Mouse (Mus musculus) hindbrain, embryonic 10.5 days (tissue): ENCODE measurements at regions not wholly inside any gene's neighbourhood (a gene's known extent, or its start where the extent isn't known, plus 50 kb on each side); places are given as distances from the start of the nearest gene placed in this dataset.

Experiments
- DNase-seq: peaks from one replicate; pipeline ENCODE4 v3.0.0-alpha.2; 2017; ENCODE audit warnings: low spot score
- H3K27ac ChIP-seq: fragments of 300-500 bp; sonication (generic); 2 replicates; pipeline ENCODE4 v1.5.1; 2016; ENCODE audit warnings: mild to moderate bottlenecking, moderate library complexity
- H3K27me3 ChIP-seq: fragments of 300-500 bp; sonication (generic); 2 replicates; pipeline ENCODE4 v1.6.1; 2016; ENCODE audit warnings: mild to moderate bottlenecking; ENCODE audit not compliant: poor library complexity, insufficient read depth, severe bottlenecking
- H3K36me3 ChIP-seq: fragments of 300-500 bp; sonication (generic); 2 replicates; pipeline ENCODE4 v1.6.1; 2016; ENCODE audit warnings: mild to moderate bottlenecking, moderate library complexity
- H3K4me1 ChIP-seq: fragments of 300-500 bp; sonication (generic); replicated peaks from 2 replicates; pipeline ENCODE4 v1.6.1; 2016; ENCODE audit warnings: mild to moderate bottlenecking
- H3K4me3 ChIP-seq: fragments of 300-500 bp; sonication (generic); 2 replicates; pipeline ENCODE4 v1.5.1; 2016; ENCODE audit warnings: mild to moderate bottlenecking, moderate library complexity
- H3K9me3 ChIP-seq: fragments of 300-500 bp; sonication (generic); 2 replicates; pipeline ENCODE4 v1.6.1; 2016; ENCODE audit warnings: mild to moderate bottlenecking, moderate library complexity
- WGBS: fragments of 180-500 bp; shearing (Covaris S2); methylation state at CpG from one replicate; pipeline ENCODE4 v1.1.7; 2016; 5-methylcytosine and 5-hydroxymethylcytosine counted together

DNA sequence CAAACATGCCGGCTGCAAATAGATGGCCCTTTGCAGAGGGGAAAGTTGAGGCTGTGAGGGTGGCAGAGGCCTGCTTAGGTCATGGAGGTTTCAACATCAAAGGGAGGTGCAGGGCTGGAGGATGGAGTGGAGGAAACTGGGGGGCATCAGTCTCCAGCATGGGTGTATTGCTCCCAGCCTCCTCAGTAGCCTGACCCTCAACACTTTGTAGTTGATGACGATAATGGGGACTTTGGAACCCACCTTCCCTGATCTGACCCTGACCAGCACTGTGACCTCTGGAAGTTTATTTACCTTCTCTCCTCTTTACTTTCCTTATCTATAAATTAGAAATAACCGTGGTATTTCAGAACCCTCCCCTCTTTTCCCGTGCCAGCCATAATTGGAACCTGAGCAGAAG is 56.2 kb downstream of the Gm26897 start:
- Histone ChIP-seq H3K9me3 (no peaks in the 10 kb centered on the region), H3K27ac (no peak overlapping the region), H3K36me3 (no peaks in the 10 kb centered on the region), H3K4me1 (peaks cover 36% of the 10 kb centered on the region), H3K4me3 (no peak overlapping the region), H3K27me3 (peaks cover 10% of the 10 kb centered on the region; the same call in 1 of the 2 replicates)
- no peak for DNase-seq
- WGBS, result 56% methylated on average over 4 of the region's 4 CpGs

DNA sequence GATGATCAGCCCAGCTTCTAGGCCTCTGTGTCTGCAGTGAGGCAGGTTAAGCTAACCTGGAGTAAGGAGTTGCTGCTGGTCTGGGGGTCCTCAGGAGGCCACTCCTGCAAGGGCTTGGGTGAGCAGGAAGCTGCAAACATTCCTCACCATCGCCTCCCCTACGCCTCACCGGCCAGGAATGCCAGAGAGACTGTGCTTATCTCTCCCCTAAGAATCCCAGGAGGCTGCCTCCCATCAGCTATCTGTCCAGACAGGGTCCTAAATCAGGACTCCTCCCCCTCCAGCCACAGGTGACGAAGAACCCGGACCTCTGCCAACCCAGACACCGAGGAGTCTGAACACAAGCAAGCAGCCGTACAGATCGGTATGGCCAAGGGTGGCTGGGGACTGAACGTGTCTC is 56.8 kb downstream of the Gm26897 start:
- peaks cover 10% of the 10 kb centered on the region; the same call in 1 of the 2 replicates for H3K27me3 ChIP-seq
- peaks cover 41% of the 10 kb centered on the region for H3K4me1 ChIP-seq
- H3K9me3 ChIP-seq, result no peaks in the 10 kb centered on the region
- no peaks in the 10 kb centered on the region for H3K36me3 ChIP-seq
- H3K4me3 ChIP-seq, result no peak overlapping the region
- peak overlapping the region; percentile 73 for H3K27ac ChIP-seq
- 71% methylated on average over 9 of the region's 9 CpGs for WGBS
- no peak for DNase-seq

DNA sequence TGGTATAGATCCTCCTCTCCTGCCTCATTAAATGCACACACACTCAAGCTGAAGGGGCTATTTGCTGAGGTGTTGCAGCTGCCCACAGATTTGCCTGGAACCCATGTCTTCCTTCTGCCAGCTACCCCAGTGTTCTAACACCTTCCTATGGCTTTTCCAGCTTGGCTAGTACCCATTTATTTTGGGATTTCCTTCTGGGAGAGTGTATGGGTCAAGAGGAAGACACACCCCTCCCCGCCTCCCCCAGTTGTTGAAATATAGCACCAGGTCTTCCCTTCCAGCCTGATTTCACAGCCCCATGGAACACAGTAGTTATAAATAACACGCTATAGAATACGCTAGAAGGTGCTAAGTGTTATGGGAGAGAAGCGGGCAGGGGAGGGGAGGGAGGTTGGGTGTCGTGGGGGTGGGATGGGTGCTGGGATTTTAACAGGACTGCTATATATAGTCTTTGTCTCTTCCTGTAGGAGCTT is 57.4 kb downstream of the Gm26897 start:
- no peak for DNase-seq
- H3K27me3 ChIP-seq, result peaks cover 10% of the 10 kb centered on the region; the same call in 1 of the 2 replicates
- 86% methylated on average over 5 of the region's 5 CpGs for WGBS
- no peaks in the 10 kb centered on the region for H3K36me3 ChIP-seq
- H3K9me3 ChIP-seq, result no peaks in the 10 kb centered on the region
- no peak overlapping the region for H3K4me3 ChIP-seq
- H3K27ac ChIP-seq, result 0 out of 2 replicates have a peak overlapping the region, but pooled peaks have one; percentile 73
- peaks cover 47% of the 10 kb centered on the region for H3K4me1 ChIP-seq

DNA sequence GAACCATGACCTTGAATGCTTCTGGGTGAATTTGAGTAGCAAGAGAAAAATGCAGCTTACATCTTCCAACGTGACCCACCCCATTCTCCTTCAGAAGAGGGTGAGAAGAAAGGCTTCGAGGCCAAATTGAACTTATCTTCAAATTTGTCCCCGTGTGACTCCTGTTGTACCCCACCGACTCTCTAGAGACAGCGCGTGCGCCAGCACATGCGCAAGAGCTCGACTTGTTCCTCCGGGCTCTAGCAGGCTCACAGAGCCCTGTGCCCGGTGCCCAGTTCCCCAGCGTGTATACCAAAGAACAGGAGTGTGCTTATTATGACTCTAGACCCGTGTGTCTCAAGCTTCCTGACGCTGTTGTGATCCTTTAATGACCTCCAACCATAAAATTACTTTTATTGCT is 59.0 kb downstream of the Gm26897 start:
- Histone ChIP-seq H3K4me1 (peaks cover 55% of the 10 kb centered on the region), H3K27me3 (peaks cover 14% of the 10 kb centered on the region; the same call in 1 of the 2 replicates), H3K36me3 (no peaks in the 10 kb centered on the region), H3K9me3 (no peaks in the 10 kb centered on the region), H3K27ac (no peak overlapping the region), H3K4me3 (no peak overlapping the region)
- WGBS, result 90% methylated on average over 14 of the region's 14 CpGs
- no peak for DNase-seq

DNA sequence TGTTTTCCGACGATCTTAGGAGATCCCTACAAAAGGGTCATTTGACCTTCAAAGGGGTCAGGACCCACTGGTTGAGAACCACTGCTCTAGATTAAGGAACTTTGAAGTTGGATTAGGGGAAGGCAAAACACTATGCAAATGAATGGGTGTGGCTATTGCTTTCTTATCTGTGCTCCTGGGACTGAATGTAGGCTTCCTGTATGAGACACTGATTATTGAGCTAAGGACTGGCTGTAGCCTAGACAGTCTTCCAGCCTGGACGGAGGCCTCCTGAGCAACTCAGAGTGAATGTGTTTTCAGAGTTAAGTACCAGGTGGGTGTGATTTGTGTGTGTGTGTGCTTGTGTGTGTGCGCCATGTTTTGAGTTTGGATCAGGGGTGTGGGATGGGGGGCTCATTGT is 59.5 kb downstream of the Gm26897 start:
- peaks cover 14% of the 10 kb centered on the region; the same call in 1 of the 2 replicates for H3K27me3 ChIP-seq
- H3K36me3 ChIP-seq, result no peaks in the 10 kb centered on the region
- peaks cover 55% of the 10 kb centered on the region for H3K4me1 ChIP-seq
- no peak for DNase-seq
- WGBS, result 86% methylated on average over 4 of the region's 4 CpGs
- no peak overlapping the region for H3K27ac ChIP-seq
- no peaks in the 10 kb centered on the region for H3K9me3 ChIP-seq
- no peak overlapping the region for H3K4me3 ChIP-seq

DNA sequence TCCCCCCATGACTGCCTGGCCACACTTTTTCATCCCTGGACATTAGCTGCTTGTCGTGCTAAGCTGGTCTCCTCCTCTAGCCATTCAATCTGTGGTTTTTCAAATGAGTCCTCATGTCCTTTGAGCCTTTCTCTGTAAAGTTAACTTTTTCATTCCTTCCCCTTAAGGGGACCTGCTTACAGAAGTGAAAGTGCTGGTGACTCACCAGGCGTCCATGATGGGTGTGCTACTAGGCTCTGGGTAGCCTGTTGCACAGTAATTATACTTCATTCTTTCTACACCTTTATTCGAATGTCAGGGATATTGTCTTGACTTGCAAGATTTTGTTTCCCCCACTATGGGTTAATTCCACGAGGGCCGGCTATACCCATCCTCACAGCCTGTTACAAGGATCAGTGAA is 63.2 kb downstream of the Gm26897 start:
- Histone ChIP-seq H3K27me3 (peaks cover 12% of the 10 kb centered on the region; the same call in 1 of the 2 replicates), H3K27ac (peak overlapping the region; percentile 23; the same call in 1 of the 2 replicates), H3K9me3 (no peaks in the 10 kb centered on the region), H3K36me3 (no peaks in the 10 kb centered on the region), H3K4me1 (peaks cover 56% of the 10 kb centered on the region), H3K4me3 (no peak overlapping the region)
- 72% methylated on average over 5 of the region's 5 CpGs for WGBS
- DNase-seq, result no peak

DNA sequence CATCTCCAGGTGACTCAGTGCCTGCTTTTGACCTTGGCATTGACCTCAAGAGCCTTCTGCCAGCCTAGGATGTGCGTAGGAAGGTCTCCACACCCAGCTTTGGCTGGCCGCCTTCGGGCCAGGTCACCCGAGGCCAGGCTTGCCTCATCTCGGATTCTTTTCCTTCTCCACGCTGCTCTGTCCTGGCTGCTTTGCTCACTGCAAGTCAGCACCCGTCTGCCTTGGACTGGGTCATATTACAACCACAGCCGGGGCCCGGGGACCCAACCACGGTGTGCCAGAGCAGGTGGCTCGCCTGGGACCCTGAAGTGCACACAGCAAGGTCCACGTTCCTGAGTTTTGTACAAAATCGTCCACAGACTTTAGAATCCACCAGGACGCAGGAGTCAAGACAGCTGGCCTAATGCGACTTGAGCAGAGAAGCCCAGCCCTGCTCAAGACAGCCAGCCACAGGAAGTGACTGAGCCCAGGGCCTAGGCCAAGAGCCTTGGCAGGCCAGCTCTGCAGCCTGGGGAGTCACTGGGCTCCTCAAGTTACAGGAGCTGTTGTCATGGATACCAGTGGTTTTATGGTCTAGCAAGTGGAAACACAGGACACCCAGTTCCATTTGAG is 66.1 kb downstream of the Gm26897 start:
- WGBS, result 41% methylated on average over 15 of the region's 15 CpGs
- peaks cover 49% of the 10 kb centered on the region for H3K4me1 ChIP-seq

DNA sequence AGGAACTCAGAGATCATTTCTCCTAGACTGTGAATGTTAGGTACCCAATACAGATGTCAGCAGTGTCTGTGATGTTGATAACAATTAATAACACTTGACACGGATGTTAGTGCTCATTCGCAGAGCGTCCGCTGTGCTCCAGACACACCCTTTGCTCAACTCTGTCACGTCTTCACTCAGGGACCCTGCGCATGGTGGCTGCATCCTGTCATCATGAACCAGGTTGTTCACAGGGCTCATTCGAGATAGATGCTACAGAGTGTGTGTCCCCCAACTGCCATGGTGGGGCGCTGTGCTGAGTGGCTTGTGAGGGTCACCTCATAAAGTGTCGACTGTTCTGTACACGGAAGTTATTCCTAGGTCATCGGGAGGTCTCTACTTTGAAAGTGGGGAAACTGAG is 66.8 kb downstream of the Gm26897 start:
- Histone ChIP-seq H3K4me3 (no peak overlapping the region), H3K9me3 (no peaks in the 10 kb centered on the region), H3K36me3 (no peaks in the 10 kb centered on the region), H3K27me3 (peaks cover 9% of the 10 kb centered on the region; the same call in 1 of the 2 replicates), H3K4me1 (peaks cover 50% of the 10 kb centered on the region), H3K27ac (no peak overlapping the region; the same call in 1 of the 2 replicates)
- 81% methylated on average over 11 of the region's 11 CpGs for WGBS
- DNase-seq, result no peak

More for the DNA sequence above, 66.1 kb downstream of the Gm26897 start:
- peak overlapping the region; percentile 74 for H3K27ac ChIP-seq
- peak; percentile 60 for DNase-seq
- H3K27me3 ChIP-seq, result peaks cover 9% of the 10 kb centered on the region; the same call in 1 of the 2 replicates
- H3K4me3 ChIP-seq, result no peak overlapping the region
- no peaks in the 10 kb centered on the region for H3K9me3 ChIP-seq
- no peaks in the 10 kb centered on the region for H3K36me3 ChIP-seq

DNA sequence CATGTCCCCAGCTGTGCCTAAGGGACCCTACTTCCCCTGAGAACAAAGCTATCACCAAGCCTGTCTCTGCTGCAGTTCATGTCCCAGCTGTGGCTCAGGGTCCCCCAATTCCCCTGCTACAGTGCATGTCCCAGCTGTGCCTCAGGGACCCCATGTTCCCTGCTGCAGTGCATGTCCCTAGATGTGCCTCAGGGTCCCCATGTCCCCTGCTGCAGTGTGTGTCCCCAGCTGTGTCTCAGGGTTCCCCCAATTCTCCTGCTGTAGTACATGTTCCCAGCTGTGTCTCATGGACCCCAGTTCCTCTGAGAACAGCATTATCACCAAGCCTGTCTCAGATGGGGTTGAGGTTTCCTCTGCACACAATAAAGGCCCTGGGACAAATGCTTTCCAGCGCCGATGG is 67.3 kb downstream of the Gm26897 start:
- no peak for DNase-seq
- H3K9me3 ChIP-seq, result no peaks in the 10 kb centered on the region
- peaks cover 9% of the 10 kb centered on the region; the same call in 1 of the 2 replicates for H3K27me3 ChIP-seq
- H3K4me1 ChIP-seq, result peaks cover 50% of the 10 kb centered on the region
- no peak overlapping the region for H3K4me3 ChIP-seq
- no peaks in the 10 kb centered on the region for H3K36me3 ChIP-seq
- 79% methylated on average over 2 of the region's 2 CpGs for WGBS
- peak overlapping the region; percentile 37; the same call in 1 of the 2 replicates for H3K27ac ChIP-seq

DNA sequence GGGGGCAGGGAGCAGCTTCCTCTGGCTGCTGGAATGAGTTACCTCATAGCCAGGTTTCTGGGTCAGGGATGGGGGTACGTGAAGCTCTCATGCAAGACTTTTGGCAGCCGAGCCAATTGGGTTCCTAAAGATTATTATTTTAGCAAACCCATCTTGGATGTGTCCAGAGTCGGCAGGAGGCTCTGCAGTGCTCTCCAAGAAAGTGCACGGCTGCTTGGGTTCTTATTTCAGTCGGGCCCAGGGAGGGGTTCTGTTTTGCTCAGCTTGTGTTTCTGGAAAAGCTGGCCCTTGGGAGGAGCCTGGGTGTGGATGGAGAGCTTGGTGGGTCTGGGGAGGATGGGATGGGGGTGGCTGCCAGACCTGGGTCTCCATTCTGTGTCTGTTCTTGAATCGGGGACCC is 70.8 kb downstream of the Gm26897 start:
- 65% methylated on average over 6 of the region's 6 CpGs for WGBS

DNA sequence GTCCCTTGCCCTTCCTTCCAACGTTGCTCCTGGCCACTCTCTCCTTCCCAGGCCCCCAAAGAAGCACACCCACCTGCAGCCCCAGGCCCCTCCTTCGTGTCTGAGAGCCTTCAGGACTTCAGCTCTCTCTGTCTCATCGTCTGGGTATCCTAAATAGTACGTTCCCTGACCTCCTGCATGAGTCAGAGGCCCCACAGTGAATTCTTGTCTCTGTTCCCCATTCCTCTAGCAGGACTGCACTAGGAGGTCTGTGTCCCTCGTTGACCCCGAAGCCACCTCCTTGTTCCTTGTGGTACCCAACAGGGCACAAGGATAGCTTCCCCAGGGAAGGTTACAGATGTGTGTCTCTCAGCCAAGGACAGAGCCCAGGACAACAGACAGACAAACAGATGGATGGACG is 71.4 kb downstream of the Gm26897 start:
- Histone ChIP-seq H3K27ac (peak overlapping the region; percentile 57; the same call in 1 of the 2 replicates), H3K4me1 (peaks cover 49% of the 10 kb centered on the region), H3K36me3 (no peaks in the 10 kb centered on the region), H3K4me3 (no peak overlapping the region), H3K9me3 (no peaks in the 10 kb centered on the region), H3K27me3 (no peaks in the 10 kb centered on the region)
- no peak for DNase-seq
- WGBS, result 65% methylated on average over 7 of the region's 7 CpGs

More for the DNA sequence above, 70.8 kb downstream of the Gm26897 start:
- no peak overlapping the region for H3K4me3 ChIP-seq
- no peak for DNase-seq
- H3K36me3 ChIP-seq, result no peaks in the 10 kb centered on the region
- no peaks in the 10 kb centered on the region for H3K27me3 ChIP-seq
- no peak overlapping the region for H3K27ac ChIP-seq
- H3K9me3 ChIP-seq, result no peaks in the 10 kb centered on the region
- H3K4me1 ChIP-seq, result peaks cover 53% of the 10 kb centered on the region

DNA sequence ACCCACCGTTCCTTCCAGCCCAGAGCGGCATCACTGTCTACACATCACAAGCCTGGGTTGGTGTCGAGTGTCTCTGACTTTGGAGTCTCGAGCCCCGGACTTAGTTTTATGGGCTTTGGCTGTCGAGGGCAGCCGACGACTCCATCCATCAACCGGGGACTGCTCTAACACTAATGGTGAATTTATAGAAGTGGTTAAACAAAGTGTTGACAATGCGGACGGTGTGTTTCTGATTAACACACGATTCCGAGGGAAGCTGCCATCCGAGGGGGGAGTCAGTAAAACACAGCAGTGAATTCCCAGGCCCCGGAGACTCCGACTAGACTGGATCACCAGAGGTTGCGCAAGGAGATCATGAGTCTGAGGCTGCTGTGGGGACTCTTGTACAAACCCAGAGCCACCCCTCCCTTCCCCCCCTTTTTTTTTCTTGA is 72.1 kb downstream of the Gm26897 start:
- H3K27me3 ChIP-seq, result no peaks in the 10 kb centered on the region
- no peaks in the 10 kb centered on the region for H3K9me3 ChIP-seq
- WGBS, result 61% methylated on average over 17 of the region's 17 CpGs
- H3K27ac ChIP-seq, result peak overlapping the region; percentile 57; the same call in 1 of the 2 replicates
- H3K4me3 ChIP-seq, result no peak overlapping the region
- DNase-seq, result no peak
- H3K36me3 ChIP-seq, result no peaks in the 10 kb centered on the region
- peaks cover 49% of the 10 kb centered on the region for H3K4me1 ChIP-seq

DNA sequence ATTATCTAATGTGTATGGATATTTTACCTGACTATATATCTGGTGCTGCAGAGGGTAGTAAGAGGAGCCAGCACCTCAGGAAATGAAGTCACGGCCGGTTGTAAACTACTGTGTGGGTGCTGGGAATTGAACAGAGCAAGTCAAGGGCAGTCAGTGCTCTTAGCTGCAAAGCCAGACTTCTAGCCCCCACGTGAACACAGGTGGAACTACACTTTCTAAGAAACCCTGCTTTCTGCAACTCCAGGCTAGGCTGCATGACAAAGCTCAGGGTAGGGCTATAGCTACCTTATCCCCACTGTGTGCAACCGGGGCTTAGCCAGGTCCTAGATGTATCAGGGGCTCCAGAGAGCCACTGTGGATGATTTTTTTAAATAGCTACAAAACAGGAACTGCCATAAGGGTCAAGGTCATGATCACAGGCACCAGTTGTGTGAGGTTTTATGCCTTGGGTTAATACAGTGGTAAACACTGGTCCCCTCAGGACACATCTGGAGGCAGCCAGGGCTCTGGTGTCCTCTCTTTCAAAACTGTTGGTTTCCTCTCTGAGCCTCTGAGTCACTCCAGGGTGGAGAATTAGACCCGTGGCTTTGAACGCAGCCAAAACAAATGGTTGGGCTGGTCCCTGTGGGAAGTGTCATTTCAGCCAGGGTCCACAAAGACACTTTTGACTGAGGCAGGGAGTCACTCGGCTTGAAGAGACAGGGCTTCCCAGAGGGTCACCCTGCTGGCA is 76.5 kb downstream of the Gm26897 start:
- Histone ChIP-seq H3K27ac (no peak overlapping the region), H3K9me3 (no peaks in the 10 kb centered on the region), H3K4me3 (no peak overlapping the region), H3K36me3 (no peaks in the 10 kb centered on the region), H3K4me1 (peaks cover 50% of the 10 kb centered on the region), H3K27me3 (peaks cover 4% of the 10 kb centered on the region; the same call in 1 of the 2 replicates)
- 37% methylated on average over 7 of the region's 7 CpGs for WGBS
- no peak for DNase-seq
